Mouse (Mus musculus): Measurements from ENCODE around the gene Ucn2.

DNA sequence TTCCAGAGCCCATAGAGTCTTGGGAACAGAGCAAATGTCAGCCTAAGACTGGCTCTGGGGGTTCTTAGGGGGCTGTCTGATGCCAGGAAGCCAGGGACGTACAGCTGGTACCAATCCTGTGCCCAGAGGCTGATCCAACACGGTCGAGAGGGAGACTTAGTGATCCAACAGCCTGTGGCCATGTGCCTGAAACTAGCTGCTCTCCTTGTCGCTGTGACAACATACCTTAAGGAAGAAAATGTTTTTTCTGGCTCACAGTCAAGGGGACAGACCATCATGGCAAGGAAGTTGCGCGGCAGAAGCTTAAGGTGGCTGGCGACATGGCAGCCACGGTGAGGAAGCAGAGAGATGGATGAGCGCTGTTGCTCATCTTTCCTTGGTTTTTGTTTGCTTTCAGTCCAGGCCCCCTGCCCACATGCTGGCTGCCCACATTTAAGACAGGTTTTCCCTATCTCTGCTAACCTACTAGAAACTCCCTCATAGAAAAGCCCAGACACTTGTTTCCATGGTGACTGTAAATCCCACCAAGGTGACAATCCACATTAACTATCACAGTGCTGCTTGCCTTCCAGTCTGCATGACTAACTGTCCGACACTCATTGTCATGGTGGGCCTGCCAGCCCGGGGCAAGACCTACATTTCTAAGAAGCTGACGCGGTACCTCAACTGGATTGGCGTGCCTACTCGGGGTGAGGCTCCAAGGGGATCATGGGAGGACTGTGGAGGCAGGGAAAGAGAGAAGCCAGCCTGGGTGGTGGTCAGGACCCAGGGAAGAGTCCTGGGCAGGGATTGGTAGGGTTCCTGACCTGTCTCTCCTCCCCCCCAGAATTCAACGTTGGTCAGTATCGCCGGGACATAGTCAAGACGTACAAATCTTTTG, 12.7 kb downstream of the Ucn2 start:
- TF ChIP-seq CTCF (IDR thresholded peaks at IDR 0.05; ENCODE audit: low read depth, low read length) (no peak), POLR2A (IDR thresholded peaks at IDR 0.05; ENCODE audit: insufficient read depth, low read length) (no peak)

All from ES-Bruce4 (cell line).